Mouse (Mus musculus) MEL (cell line): ENCODE results near the gene Fbxw4. TPM values are rescaled to one million over a fixed set of nuclear protein-coding genes. Genes with fewer than 3 reads are reported as not detected.
A peak's percentile ranks its signal among the peaks of the same experiment; 100 is the strongest.

Experiments used
- DNase-seq: peaks from one replicate; pipeline ENCODE4 v3.0.0; 2011; ENCODE audit warnings: low read depth, low spot score
- H3K27ac ChIP-seq: 2 replicates; pipeline ENCODE4 v1.5.1; 2012; ENCODE audit warnings: low read depth, mild to moderate bottlenecking, control low read depth, low read length, moderate library complexity; ENCODE audit not compliant: control insufficient read depth
- H3K27me3 ChIP-seq, 2 experiments: fragments of 150-350 bp in 1 of 2; sonication (generic) in 1 of 2; 2 replicates each; pipeline ENCODE4 v1.6.1; 2012; ENCODE audit warnings: low read length in 2 of 2, mild to moderate bottlenecking in 2 of 2, improper control_type of control experiment in 1 of 2, moderate library complexity in 1 of 2; ENCODE audit not compliant: insufficient read depth in 2 of 2, control insufficient read depth in 1 of 2
- H3K36me3 ChIP-seq, 2 experiments: 2 replicates each; pipeline ENCODE4 v1.6.1; 2012 to 2014; ENCODE audit warnings: low read length in 2 of 2, improper control_type of control experiment in 1 of 2, inconsistent platforms in 1 of 2, mild to moderate bottlenecking in 1 of 2; ENCODE audit not compliant: insufficient read depth in 2 of 2, control insufficient read depth in 1 of 2
- H3K4me1 ChIP-seq, 2 experiments: fragments of 150-350 bp in 1 of 2; sonication (generic) in 1 of 2; 2 replicates each; pipeline ENCODE4 v1.6.1; 2012; ENCODE audit warnings: low read length in 2 of 2, improper control_type of control experiment in 1 of 2, mild to moderate bottlenecking in 1 of 2; ENCODE audit not compliant: insufficient read depth in 2 of 2, control insufficient read depth in 1 of 2
- H3K4me3 ChIP-seq, 2 experiments: fragments of 150-350 bp in 1 of 2; sonication (generic) in 1 of 2; 2 replicates each; pipeline ENCODE4 v1.5.1; 2012; ENCODE audit warnings: low read depth in 2 of 2, low read length in 2 of 2, mild to moderate bottlenecking in 2 of 2, moderate library complexity in 2 of 2, control low read depth in 1 of 2, improper control_type of control experiment in 1 of 2; ENCODE audit not compliant: control insufficient read depth in 1 of 2, insufficient read depth in 1 of 2
- H3K79me2 ChIP-seq: 2 replicates; pipeline ENCODE4 v1.6.1; 2012; ENCODE audit warnings: mild to moderate bottlenecking, low read length, moderate library complexity; ENCODE audit not compliant: control insufficient read depth, poor library complexity, insufficient read depth
- H3K9ac ChIP-seq: 2 replicates; pipeline ENCODE4 v1.6.1; 2012; ENCODE audit warnings: low read depth, mild to moderate bottlenecking, control low read depth, low read length, moderate library complexity; ENCODE audit not compliant: control insufficient read depth, poor library complexity, severe bottlenecking
- H3K9me3 ChIP-seq: fragments of 150-350 bp; sonication (generic); replicated peaks from 2 replicates; pipeline ENCODE4 v1.6.1; 2012; ENCODE audit warnings: mild to moderate bottlenecking, low read length, improper control_type of control experiment, moderate library complexity; ENCODE audit not compliant: insufficient read depth
- BHLHE40 ChIP-seq: IDR thresholded peaks from 2 replicates; pipeline ENCODE4 v1.6.1; 2012; ENCODE audit warnings: low read depth, mild to moderate bottlenecking, inconsistent platforms, low read length, improper control_type of control experiment, borderline replicate concordance
- CTCF ChIP-seq, 3 experiments: IDR thresholded peaks in 2 of 3; conservative IDR thresholded peaks in 1 of 3; 2 replicates each; pipeline ENCODE4 v1.5.1; 2011 to 2012; ENCODE audit warnings: low read length in 3 of 3, low read depth in 2 of 3, mild to moderate bottlenecking in 2 of 3, improper control_type of control experiment in 1 of 3, inconsistent platforms in 1 of 3, mixed read lengths in 1 of 3, moderate library complexity in 1 of 3; ENCODE audit not compliant: control insufficient read depth in 1 of 3, insufficient read depth in 1 of 3, poor library complexity in 1 of 3, severe bottlenecking in 1 of 3
- ELF1 ChIP-seq: IDR thresholded peaks from 2 replicates; pipeline ENCODE4 v1.6.1; 2014; ENCODE audit warnings: low read depth, mild to moderate bottlenecking, inconsistent platforms, low read length, improper control_type of control experiment, moderate library complexity
- EP300 ChIP-seq, 2 experiments: IDR thresholded peaks; 2 replicates each; pipeline ENCODE4 v1.6.1; 2011; ENCODE audit warnings: improper control_type of control experiment in 2 of 2, low read length in 2 of 2, low read depth in 1 of 2, mild to moderate bottlenecking in 1 of 2
- ETS1 ChIP-seq: IDR thresholded peaks from 2 replicates; pipeline ENCODE4 v1.6.1; 2012; ENCODE audit warnings: low read depth, mild to moderate bottlenecking, inconsistent platforms, low read length, improper control_type of control experiment, moderate library complexity
- GABPA ChIP-seq: IDR thresholded peaks from 2 replicates; pipeline ENCODE4 v1.6.1; 2012; ENCODE audit warnings: low read depth, mild to moderate bottlenecking, inconsistent platforms, low read length, improper control_type of control experiment, moderate library complexity
- GATA1 ChIP-seq: IDR thresholded peaks from 2 replicates; pipeline ENCODE4 v1.6.1; 2011; ENCODE audit warnings: low read depth, low read length, improper control_type of control experiment
- HCFC1 ChIP-seq: IDR thresholded peaks from 2 replicates; pipeline ENCODE4 v1.6.1; 2012; ENCODE audit warnings: low read depth, mild to moderate bottlenecking, inconsistent platforms, low read length, improper control_type of control experiment, moderate library complexity
- KAT2A ChIP-seq: conservative IDR thresholded peaks from 2 replicates; pipeline ENCODE4 v1.6.1; 2012; ENCODE audit warnings: low read depth, low read length, improper control_type of control experiment, inconsistent platforms
- MAFK ChIP-seq: IDR thresholded peaks from 2 replicates; pipeline ENCODE4 v1.6.1; 2011; ENCODE audit warnings: low read depth, mild to moderate bottlenecking, low read length, improper control_type of control experiment, borderline replicate concordance
- MAX ChIP-seq: IDR thresholded peaks from 2 replicates; pipeline ENCODE4 v1.6.1; 2011; ENCODE audit warnings: low read length, improper control_type of control experiment
- MAZ ChIP-seq: IDR thresholded peaks from 2 replicates; pipeline ENCODE4 v1.6.1; 2012; ENCODE audit warnings: low read depth, mild to moderate bottlenecking, inconsistent platforms, low read length, improper control_type of control experiment
- MXI1 ChIP-seq: IDR thresholded peaks from 2 replicates; pipeline ENCODE4 v1.6.1; 2011; ENCODE audit warnings: mild to moderate bottlenecking, low read depth, low read length, improper control_type of control experiment
- MYC ChIP-seq: IDR thresholded peaks from 2 replicates; pipeline ENCODE4 v1.6.1; 2011; ENCODE audit warnings: low read depth, mild to moderate bottlenecking, low read length, improper control_type of control experiment, moderate library complexity
- NELFE ChIP-seq: IDR thresholded peaks from 2 replicates; pipeline ENCODE4 v1.6.1; 2011; ENCODE audit warnings: low read depth, low read length, improper control_type of control experiment
- NRF1 ChIP-seq: IDR thresholded peaks from 2 replicates; pipeline ENCODE4 v1.6.1; 2014; ENCODE audit warnings: low read depth, mild to moderate bottlenecking, inconsistent platforms, low read length, improper control_type of control experiment, moderate library complexity; ENCODE audit not compliant: poor library complexity, insufficient read depth, severe bottlenecking
- POLR2A ChIP-seq, 2 experiments: IDR thresholded peaks; 2 replicates each; pipeline ENCODE4 v1.6.1; 2011 to 2012; ENCODE audit warnings: low read length in 2 of 2, mild to moderate bottlenecking in 2 of 2, control low read depth in 1 of 2, improper control_type of control experiment in 1 of 2, low read depth in 1 of 2, moderate library complexity in 1 of 2; ENCODE audit not compliant: control insufficient read depth in 1 of 2, insufficient read depth in 1 of 2, poor library complexity in 1 of 2
- POLR2AphosphoS5 ChIP-seq: IDR thresholded peaks from 2 replicates; pipeline ENCODE4 v1.6.1; 2012; ENCODE audit warnings: low read depth, borderline replicate concordance, mild to moderate bottlenecking, inconsistent platforms, low read length, moderate library complexity, mixed read lengths
- RCOR1 ChIP-seq: IDR thresholded peaks from 2 replicates; pipeline ENCODE4 v1.6.1; 2012; ENCODE audit warnings: low read depth, mild to moderate bottlenecking, inconsistent platforms, low read length, improper control_type of control experiment
- SIN3A ChIP-seq: IDR thresholded peaks from 2 replicates; pipeline ENCODE4 v1.6.1; 2012; ENCODE audit warnings: low read length, improper control_type of control experiment, inconsistent platforms
- TAL1 ChIP-seq: IDR thresholded peaks from 2 replicates; pipeline ENCODE4 v1.6.1; 2012; ENCODE audit warnings: mild to moderate bottlenecking, inconsistent platforms, low read length, moderate library complexity, mixed read lengths
- TBP ChIP-seq: IDR thresholded peaks from 2 replicates; pipeline ENCODE4 v1.8.0; 2011; ENCODE audit warnings: low read depth, low read length, improper control_type of control experiment
- TCF12 ChIP-seq: IDR thresholded peaks from 2 replicates; pipeline ENCODE4 v1.6.1; 2014; ENCODE audit warnings: low read depth, mild to moderate bottlenecking, inconsistent platforms, low read length, improper control_type of control experiment, moderate library complexity
- UBTF ChIP-seq: IDR thresholded peaks from 2 replicates; pipeline ENCODE4 v1.6.1; 2012; ENCODE audit warnings: low read depth, mild to moderate bottlenecking, inconsistent platforms, low read length, improper control_type of control experiment, moderate library complexity, borderline replicate concordance; ENCODE audit not compliant: insufficient read depth
- USF1 ChIP-seq: IDR thresholded peaks from 2 replicates; pipeline ENCODE4 v1.6.1; 2014; ENCODE audit warnings: low read depth, mild to moderate bottlenecking, inconsistent platforms, low read length, improper control_type of control experiment, moderate library complexity
- ZC3H11A ChIP-seq: IDR thresholded peaks from 2 replicates; pipeline ENCODE4 v1.6.1; 2012; ENCODE audit warnings: low read depth, mild to moderate bottlenecking, inconsistent platforms, low read length, improper control_type of control experiment
- ZKSCAN1 ChIP-seq: IDR thresholded peaks from 2 replicates; pipeline ENCODE4 v1.6.1; 2012; ENCODE audit warnings: low read depth, mild to moderate bottlenecking, inconsistent platforms, low read length, improper control_type of control experiment, moderate library complexity
- ZMIZ1 ChIP-seq: IDR thresholded peaks from 2 replicates; pipeline ENCODE4 v1.6.1; 2012; ENCODE audit warnings: low read depth, mild to moderate bottlenecking, inconsistent platforms, low read length, improper control_type of control experiment, moderate library complexity
- polyA plus RNA-seq, 2 experiments: library from polyadenylated mRNA; stranded (reverse) in 1 of 2; unstranded in 1 of 2; fragments of >175 nt in 1 of 2; fragments of >200 nt in 1 of 2; gene quantifications; 2 replicates each; pipeline versions ENCODE4 v1.2.1 to v1.2.4; 2012; ENCODE audit warnings: low replicate concordance in 2 of 2, low read depth in 1 of 2; ENCODE audit not compliant: insufficient read length in 2 of 2, insufficient read depth in 1 of 2, missing spikeins in 1 of 2
- total RNA-seq: library from RNA; depleted of rRNA; stranded (reverse); fragments of 300-350 nt; gene quantifications from 2 replicates; pipeline ENCODE4 v1.2.3, GENCODE M21; 2012

Gene Fbxw4
- total and polyA plus RNA-seq, 3 experiments, result 12.4 to 45.3 TPM; not detected in 1

DNA sequence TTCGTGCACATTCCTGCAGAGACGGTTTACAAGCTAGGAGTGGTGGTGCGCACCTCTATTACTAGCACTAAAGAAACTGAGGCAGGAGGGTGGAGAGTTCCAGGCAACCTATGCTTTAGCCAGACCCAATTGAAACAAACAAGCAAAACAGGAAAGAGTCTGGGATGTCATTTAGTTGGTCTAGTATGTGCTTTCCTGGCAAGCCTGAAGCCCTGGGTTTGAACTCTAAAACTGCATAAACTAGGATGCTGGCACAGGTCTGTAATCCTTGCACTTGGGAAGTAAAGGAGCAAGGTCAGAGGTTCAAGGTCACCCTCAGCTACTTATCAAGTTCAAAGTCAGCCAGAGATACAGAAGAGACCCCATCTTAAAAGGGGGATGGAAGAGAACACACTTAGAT is 118.1 kb downstream of the Fbxw4 start:
- Histone ChIP-seq H3K4me3 (peak overlapping the region; percentile 58 to 90), H3K36me3 (peaks cover 0 to 14% of the 10 kb centered on the region in 2 experiments; a peak in 2 of 4 replicates), H3K9me3 (no peaks in the 10 kb centered on the region), H3K9ac (peak overlapping the region; percentile 67), H3K4me1 (peaks cover 7 to 23% of the 10 kb centered on the region in 2 experiments), H3K27me3 (no peaks in the 10 kb centered on the region), H3K27ac (peak overlapping the region; percentile 29), H3K79me2 (no peaks in the 10 kb centered on the region; the same call in 1 of the 2 replicates)
- TF ChIP-seq POLR2AphosphoS5, result no peak
- TF ChIP-seq MYC, result no peak
- no peak for TF ChIP-seq TAL1
- no peak for TF ChIP-seq TBP
- TF ChIP-seq MAX, result no peak
- no peak for DNase-seq

DNA sequence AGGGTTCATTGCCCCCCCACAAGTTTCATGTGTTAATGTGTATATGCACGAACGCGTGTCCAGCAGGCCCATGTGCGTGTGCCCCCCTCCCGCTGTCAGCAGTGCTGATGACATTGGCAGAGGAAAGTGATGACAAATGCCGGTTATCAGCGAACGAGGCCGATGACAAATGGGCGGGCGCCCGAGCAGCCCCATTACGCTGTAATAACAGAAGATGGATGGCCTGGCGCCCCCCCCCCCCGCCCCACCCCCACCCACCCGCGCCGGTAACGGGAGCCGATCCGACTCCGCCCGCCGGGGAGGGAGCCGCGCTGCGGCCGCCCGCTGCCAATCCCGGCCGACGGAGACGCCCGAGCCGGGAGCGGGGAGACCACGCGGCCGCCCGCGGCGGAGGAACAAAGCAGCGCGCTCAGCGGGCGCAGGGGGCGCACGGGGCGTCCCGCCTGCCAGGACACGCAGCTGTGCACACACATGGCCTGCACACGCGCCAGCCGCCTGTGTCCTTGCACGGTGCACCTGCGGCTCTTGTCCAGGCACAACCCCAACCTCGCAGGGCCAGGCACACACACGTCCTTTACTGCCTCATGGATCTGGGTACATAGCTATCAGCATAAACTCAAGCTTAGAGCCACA is 118.6 kb downstream of the Fbxw4 start:
- H3K27ac ChIP-seq, result peak overlapping the region; percentile 29
- H3K36me3 ChIP-seq, result peaks cover 0 to 14% of the 10 kb centered on the region in 2 experiments; a peak in 2 of 4 replicates
- no peaks in the 10 kb centered on the region; the same call in 1 of the 2 replicates for H3K79me2 ChIP-seq
- H3K9me3 ChIP-seq, result no peaks in the 10 kb centered on the region
- peak overlapping the region; percentile 58 to 90 for H3K4me3 ChIP-seq
- peak overlapping the region; percentile 67 for H3K9ac ChIP-seq
- H3K27me3 ChIP-seq, result no peaks in the 10 kb centered on the region
- peak; percentile 89 for DNase-seq
- peaks cover 7 to 23% of the 10 kb centered on the region in 2 experiments for H3K4me1 ChIP-seq
- TF ChIP-seq BHLHE40, result 0 out of 2 replicates have a peak, but pooled peaks have one; percentile 7
- peak in 2 of 3 experiments; percentile 17 to 21; a peak in 3 of 6 replicates for TF ChIP-seq CTCF (IDR thresholded peaks at IDR 0.05 in 2 of 3, conservative IDR thresholded peaks at IDR 0.05 in 1 of 3; ENCODE audit: control insufficient read depth in 1 of 3, insufficient read depth in 1 of 3, low read depth in 2 of 3, low read length in 3 of 3, poor library complexity in 1 of 3, severe bottlenecking in 1 of 3)
- TF ChIP-seq KAT2A, result no peak
- TF ChIP-seq TBP, result 0 out of 2 replicates have a peak, but pooled peaks have one; percentile 17
- peak; percentile 84 for TF ChIP-seq SIN3A
- no peak for TF ChIP-seq ZKSCAN1
- peak; percentile 82; the same call in 1 of the 2 replicates for TF ChIP-seq MAZ
- TF ChIP-seq NRF1, result peak; percentile 36; the same call in 1 of the 2 replicates
- peak; percentile 81 for TF ChIP-seq MYC
- peak; percentile 50 for TF ChIP-seq ETS1
- TF ChIP-seq EP300 (IDR thresholded peaks at IDR 0.05; ENCODE audit: low read depth in 1 of 2, low read length in 2 of 2), result no peak; a peak in 1 of 4 replicates
- TF ChIP-seq USF1, result no peak; the same call in 1 of the 2 replicates
- TF ChIP-seq POLR2AphosphoS5, result peak; percentile 97
- no peak for TF ChIP-seq RCOR1
- TF ChIP-seq ZMIZ1, result no peak
- peak; percentile 38; the same call in 1 of the 2 replicates for TF ChIP-seq HCFC1
- TF ChIP-seq MAFK, result no peak
- TF ChIP-seq POLR2A (IDR thresholded peaks at IDR 0.05; ENCODE audit: control insufficient read depth in 1 of 2, insufficient read depth in 1 of 2, low read depth in 1 of 2, low read length in 2 of 2, poor library complexity in 1 of 2), result peak; percentile 76 to 77
- TF ChIP-seq ZC3H11A, result no peak
- peak; percentile 78 for TF ChIP-seq MAX
- 0 out of 2 replicates have a peak, but pooled peaks have one; percentile 21 for TF ChIP-seq GATA1
- TF ChIP-seq NELFE, result peak; percentile 38
- TF ChIP-seq GABPA, result no peak
- TF ChIP-seq UBTF, result peak; percentile 90; the same call in 1 of the 2 replicates
- TF ChIP-seq TCF12, result 0 out of 2 replicates have a peak, but pooled peaks have one; percentile 17
- TF ChIP-seq MXI1, result peak; percentile 93
- TF ChIP-seq ELF1, result no peak
- TF ChIP-seq, all 39 proteins: peak for 17
